Mouse (Mus musculus): ENCODE results near the gene Mapk11. TPM values are rescaled to one million over a fixed set of nuclear protein-coding genes. Genes with fewer than 3 reads are reported as not detected.

Mapk11 gene
- total RNA-seq, 2 experiments from 2014 or later = 1.7 to 2.0 TPM

GRCm38 (mm10) chr15:89175411-89176155 lies 26.2 kb upstream of the Mapk11 start:
- no peak for DNase-seq
- intact Hi-C loops (cut with DNase I) = no loop called here

DNA sequence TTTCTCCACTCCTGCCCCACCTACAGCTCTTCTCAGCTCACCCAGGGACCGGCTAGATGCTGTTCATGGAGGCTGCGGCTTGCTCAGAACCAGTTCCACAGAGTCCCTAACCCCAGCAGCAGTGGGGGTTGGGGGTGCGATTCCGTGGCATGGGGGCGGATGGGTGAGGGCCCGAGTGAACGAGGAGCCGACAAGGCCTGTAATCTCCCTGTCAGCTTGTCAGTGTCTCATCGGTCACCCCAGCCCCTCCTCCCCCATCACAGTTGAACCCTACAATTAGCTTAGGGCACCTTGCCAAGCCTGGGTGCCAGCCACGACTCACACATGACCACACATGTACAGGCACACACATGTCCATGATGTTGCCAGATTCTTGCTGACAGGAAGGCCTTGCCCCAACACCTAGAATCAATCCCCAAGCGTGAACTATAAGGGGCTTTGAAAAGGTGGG lies 25.5 kb upstream of the Mapk11 start:
- intact Hi-C loops (cut with DNase I) = no loop called here
- no peak for DNase-seq

- intact Hi-C loops (cut with DNase I) = no loop called here
- peak; percentile 60 for DNase-seq
Observed at GRCm38 (mm10) chr15:89173906-89174214, 24.4 kb upstream of the Mapk11 start.

DNA sequence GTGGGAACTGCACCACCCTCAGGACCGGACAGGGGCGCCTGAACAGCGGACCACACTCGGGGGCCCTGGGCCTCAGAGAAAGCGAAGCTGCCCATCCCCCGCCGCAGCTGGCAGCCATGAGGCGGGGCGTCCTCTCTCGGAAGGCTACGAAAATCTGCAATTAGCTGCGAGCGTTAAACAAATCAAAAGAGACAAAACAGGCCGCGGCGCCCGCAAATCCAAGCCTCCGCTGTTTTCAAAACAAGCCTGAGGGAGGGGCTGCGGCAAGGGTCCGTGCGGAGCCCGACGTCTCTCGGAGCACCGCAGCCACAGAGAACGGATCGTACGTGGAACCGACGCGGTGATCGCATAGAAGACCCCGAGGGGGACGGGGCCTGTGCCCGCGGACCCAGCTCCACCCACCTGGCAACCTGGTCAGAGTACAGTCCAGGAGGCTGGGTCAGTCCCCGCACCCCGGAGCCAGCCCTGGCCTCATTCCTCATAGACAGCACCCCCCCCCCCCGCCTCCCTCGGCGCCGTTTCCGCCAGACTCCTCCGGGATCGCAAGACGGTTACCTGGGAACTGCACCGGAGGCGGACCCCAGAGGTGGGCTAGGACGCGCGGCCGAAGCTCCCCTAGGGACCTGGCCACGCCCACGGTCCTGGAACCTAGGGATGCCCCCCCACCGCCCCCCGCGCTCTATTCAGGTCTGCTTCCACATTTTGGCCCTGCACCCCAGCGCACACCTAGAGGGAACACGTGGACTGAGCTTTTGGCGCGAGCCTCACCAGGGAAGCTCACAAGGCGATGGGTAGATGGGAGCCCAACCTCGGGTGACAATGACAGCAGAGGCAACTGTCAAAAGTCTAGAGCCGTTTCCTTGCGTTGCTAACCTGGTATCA lies 23.8 kb upstream of the Mapk11 start:
- intact Hi-C loops (cut with DNase I) = no loop called here

GRCm38 (mm10) chr15:89172276-89172935 lies 23.0 kb upstream of the Mapk11 start:
- peak in 1 of 2 experiments; percentile 17 for DNase-seq
- intact Hi-C loops (cut with DNase I) = no loop called here

More for the DNA sequence above, 23.8 kb upstream of the Mapk11 start:
- peak; percentile 43 to 59 for DNase-seq

DNA sequence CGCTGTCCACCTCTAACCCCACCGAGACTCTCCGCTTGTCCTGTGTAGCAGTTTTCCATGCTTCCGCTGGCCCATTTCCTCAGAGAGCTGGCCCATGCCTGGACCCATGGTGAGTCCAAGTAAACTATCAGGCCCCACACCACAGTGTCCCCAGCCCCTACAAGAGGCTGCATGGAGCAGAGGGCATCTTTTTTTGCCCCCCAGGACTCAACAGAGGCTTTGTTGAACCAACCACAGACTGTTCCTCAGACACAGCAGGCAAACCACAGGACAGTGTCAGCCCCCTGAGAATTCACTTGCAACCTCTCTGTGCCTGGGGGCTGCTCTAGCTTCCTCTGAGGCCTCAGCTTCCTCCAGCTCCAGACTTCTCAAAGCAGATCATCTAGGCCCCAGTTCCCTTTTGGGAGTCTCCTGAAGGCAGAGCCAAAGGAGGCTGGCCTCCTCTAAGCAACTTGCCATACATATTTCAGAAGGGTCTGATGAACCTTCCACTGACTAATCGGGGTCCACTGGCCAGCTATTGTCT lies 22.2 kb upstream of the Mapk11 start:
- no peak for DNase-seq
- intact Hi-C loops (cut with DNase I) = no loop called here

- DNase-seq = peak; percentile 30 to 42
- intact Hi-C loops (cut with DNase I) = no loop called here
Observed at GRCm38 (mm10) chr15:89170102-89170501, 20.7 kb upstream of the Mapk11 start.

- peak; percentile 73 to 77 for DNase-seq
- intact Hi-C loops (cut with DNase I) = no loop called here
Observed at GRCm38 (mm10) chr15:89169431-89169830, 20.0 kb upstream of the Mapk11 start.

DNA sequence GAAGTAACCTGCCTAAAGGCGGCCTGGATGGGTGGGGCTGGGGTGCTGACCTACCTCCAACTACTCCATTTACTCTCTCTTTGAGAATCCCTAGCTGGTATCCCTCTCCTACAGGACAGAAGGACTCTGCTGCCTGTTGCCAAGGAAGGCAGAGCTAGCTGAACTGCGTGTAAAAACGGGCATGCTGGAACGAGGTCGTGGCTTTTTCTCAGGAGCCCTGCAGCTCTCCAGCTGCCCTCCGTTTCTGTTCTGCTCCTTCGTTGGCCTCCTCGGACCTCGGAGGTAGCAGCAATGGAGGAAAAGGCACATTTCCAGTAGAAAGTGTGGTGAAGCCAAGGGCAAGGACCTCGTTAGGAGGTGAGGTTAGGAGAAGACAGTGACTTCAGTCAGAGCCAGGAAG lies 19.5 kb upstream of the Mapk11 start:
- intact Hi-C loops (cut with DNase I) = no loop called here
- no peak for DNase-seq

DNA sequence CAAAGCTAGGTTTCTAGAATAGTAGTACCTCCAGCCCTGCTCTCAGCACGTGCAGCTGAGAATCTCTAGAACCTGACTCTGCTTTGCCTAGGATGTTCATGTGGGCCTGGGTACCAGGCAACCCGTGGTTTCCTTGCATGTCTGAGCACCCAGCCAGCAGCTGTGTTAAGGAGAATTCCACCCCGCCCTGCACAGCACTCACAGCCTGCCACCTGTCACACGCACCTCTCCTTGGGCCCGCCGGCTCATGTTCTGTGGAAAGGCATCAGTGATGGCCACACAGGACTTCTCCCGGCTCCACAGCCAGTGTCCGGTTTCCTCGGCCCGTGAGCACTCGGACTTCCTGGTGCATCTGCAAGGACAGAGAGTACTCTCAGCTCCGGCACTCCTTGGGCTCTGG lies 16.1 kb upstream of the Mapk11 start:
- intact Hi-C loops (cut with DNase I) = no loop called here
- DNase-seq = no peak

DNA sequence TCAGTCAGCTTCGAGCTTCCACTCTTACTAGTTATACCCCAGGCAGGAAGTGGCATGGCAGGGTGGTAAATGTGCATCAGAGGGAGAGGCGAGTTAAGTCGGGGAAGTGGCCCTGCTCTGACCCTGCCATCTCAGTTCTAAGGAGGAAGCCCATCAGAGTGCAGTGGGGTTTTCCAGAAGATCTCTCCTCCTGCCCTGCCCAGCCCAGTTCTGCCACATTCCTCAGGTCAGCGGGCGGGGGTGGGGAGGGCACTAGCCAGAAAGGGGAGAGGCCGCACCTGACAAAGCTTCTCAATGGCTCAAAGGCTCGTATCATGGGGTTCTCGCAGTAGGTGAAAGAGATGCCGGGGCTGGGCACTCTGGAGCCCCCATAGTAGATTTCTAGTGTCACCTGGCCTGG lies 12.0 kb upstream of the Mapk11 start:
- intact Hi-C loops (cut with DNase I) = no loop called here
- DNase-seq = no peak

DNA sequence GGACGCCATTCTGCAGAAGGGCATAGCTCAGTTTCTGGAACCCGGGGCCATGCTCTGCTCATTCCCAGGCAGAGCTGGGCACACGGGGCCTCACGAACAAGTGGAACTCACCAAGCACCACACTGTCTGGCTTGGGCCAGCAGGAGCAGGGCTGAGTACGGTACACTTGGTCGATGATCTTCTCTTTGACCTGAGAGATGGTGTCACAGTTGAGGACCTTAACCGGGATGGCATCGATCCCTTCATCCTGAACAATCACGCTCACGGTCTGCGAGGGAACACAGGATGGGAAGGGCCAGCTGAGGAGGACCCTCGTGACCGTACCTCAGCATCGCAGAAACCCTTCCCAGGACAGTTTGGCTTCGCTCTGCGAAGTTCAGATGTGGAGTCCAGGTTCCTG lies 9.1 kb upstream of the Mapk11 start:
- DNase-seq = no peak
- intact Hi-C loops (cut with DNase I) = loop anchor here (2.0 to 5.0 kb wide), 2 partner anchors 39 to 52 kb away; partner anchors contain the start of genes Dennd6b and Ppp6r2

GRCm38 (mm10) chr15:89157954-89158353 lies 8.5 kb upstream of the Mapk11 start:
- intact Hi-C loops (cut with DNase I) = loop anchor here (2.0 to 5.0 kb wide), 2 partner anchors 39 to 53 kb away; partner anchors contain the start of genes Dennd6b and Ppp6r2
- peak; percentile 66 to 79 for DNase-seq

GRCm38 (mm10) chr15:89152312-89152711 lies 2.9 kb upstream of the Mapk11 start:
- intact Hi-C loops (cut with DNase I) = no loop called here
- no peak for DNase-seq

DNA sequence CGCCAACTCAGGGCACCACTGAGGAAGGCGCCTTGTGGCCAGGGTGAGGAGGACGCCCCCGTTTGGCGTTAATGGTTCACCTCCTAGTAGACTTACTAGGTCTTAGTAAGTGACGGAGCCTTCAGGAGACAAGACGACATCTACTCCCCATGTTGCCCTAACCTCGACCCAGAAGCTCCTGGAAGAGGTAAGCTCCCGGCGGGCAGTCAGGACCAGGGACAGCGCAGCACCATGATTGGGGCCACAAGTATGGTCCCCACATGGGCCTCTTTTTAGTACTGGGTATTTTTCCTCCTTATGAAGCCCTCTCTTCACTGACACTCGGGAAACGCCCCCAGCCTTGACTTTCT lies 588 bp upstream of the Mapk11 start:
- DNase-seq = peak; percentile 36 to 49
- intact Hi-C loops (cut with DNase I) = loop anchor here (2.0 kb wide), 1 partner anchor 21 kb away; the partner anchor contains the start of gene Hdac10

DNA sequence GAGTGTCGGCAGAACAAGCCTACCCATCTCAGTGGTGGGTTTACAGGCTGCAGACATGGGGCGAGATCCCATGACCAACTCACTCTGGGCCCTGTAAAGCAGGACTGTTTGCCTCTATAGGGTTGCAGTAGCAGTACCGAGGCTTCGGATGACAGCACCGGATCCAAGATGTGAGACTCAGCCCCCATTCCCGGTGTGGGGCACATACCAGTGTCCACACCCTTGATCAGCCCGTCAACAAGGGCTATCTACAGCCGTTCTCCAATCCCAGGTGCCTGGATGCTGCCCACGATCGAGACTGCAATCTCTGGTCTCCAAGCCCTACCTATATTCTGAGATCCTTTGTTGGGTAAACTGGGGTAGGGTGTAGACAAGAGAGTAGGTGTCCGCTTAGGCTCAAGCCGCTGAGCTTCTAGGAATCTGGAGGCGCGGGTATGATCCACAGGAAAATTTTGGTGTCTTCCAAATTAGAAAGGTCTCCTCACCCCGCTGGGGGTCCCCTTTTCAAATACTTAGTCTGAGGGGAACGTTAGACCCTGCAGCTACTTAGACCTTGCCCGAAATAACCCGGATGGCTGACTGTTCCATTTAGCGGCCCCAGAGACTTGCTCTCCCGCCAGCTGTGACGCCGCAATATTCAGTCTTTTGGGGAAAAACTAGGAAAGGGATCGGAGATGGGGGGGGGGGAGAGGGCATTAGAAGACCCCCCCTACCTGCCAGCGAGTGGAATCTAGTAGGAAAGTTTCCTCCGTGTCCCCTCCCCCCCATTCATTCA lies 745 bp downstream of the Mapk11 start:
- intact Hi-C loops (cut with DNase I) = no loop called here
- DNase-seq = peak in 1 of 2 experiments; percentile 18

GRCm38 (mm10) chr15:89147895-89148294 lies 1.5 kb downstream of the Mapk11 start:
- intact Hi-C loops (cut with DNase I) = no loop called here

GRCm38 (mm10) chr15:89147456-89147855 lies 2.0 kb downstream of the Mapk11 start:
- DNase-seq = no peak
- intact Hi-C loops (cut with DNase I) = no loop called here

More at GRCm38 (mm10) chr15:89147895-89148294, 1.5 kb downstream of the Mapk11 start:
- DNase-seq = no peak

DNA sequence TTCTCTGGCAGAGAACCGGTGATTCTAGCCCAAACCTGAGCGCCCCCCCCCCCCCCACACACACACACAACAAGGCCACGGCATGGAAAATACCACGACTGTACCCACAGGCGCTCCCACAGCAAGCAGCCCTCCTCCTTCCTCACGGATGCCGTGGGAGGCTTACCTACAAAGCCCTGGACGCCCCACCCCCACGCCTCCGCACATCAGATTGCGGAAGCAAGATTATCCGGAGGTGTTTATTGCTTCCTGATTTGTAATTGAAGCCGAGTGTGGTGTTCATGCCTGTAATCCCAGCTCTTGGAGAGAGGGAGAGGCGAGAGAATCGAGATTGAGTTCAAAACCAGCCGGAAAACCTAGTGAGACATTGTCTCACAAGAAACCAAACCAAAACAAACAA lies 2.4 kb downstream of the Mapk11 start:
- intact Hi-C loops (cut with DNase I) = no loop called here
- DNase-seq = peak; percentile 19 to 49

DNA sequence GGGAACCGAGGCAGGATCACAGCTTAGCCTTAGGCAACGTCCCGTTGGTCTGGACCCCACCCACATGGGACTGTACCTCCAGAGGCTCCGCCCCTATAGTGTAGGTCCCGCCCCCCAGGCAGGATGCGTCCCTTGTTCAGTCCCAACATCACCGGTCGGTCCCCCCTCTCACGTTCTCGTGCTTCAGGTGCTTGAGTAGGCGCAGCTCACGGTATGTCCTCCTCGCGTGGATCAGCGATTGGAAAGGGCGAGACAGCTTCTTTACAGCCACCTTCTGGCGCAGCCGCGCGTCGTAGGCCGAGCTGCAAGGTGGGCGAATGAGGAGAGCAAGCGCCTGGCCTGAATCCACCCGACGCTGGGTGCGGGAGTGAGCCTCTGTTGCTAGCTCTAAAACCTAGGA lies 2.9 kb downstream of the Mapk11 start:
- DNase-seq = peak in 1 of 2 experiments; percentile 18
- intact Hi-C loops (cut with DNase I) = no loop called here

All from heart, postnatal 36 days (tissue).